Comparison of ENCODE assay signal across 12 mouse cellular contexts in the genomic region with DNA sequence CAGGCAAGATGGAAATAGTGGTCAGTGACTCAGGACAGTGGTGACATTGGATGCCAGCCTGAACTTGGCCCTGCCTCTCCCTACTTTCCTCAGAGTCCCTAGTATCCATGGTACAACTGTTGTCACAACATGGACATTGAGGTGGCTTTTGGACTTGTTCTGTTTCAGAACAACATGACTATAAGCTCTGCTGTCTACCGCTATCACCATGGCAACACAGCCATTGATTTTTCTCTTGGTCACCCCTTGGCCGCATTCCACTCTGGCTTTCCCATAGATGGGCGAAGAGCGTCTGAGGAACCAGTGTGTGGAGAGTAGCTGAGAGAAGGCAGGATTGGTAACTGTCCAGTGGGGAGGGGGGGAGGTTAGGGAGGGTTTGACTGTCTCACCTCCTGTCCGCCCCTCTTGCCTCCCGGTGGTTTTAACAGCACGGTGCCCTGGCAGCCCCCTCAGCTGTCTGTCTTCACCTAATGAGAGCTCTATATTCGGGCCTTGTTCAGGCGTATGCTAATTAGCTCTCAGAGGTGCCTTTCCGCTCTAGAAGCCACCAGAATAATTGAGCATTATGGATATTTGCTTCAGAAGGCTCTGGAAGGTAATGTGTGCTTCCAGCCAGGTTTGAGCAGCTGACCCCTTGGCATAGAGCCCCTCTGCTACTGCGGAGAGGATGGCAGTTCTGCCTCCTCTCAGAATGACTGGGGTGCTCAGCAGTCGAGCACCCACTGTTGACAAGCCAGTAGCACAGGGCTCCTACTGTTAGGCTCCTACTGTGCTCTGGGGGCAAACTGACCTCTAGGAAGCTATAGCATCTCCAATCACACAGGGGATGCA. TPM values are rescaled to one million over a fixed set of nuclear protein-coding genes. Genes with fewer than 3 reads are reported as not detected.
DNase-seq lines count a peak whose midpoint lies in the region; ATAC-seq and TF ChIP-seq lines count a peak whose summit lies in the region.
"Had no signal": no experiment of that assay in that cellular context is flagged by ENCODE, and none has a peak within 500 bp of the region (broad histone marks: within the 10 kb centered on the region; RNA-seq: fewer than 3 reads in every experiment).

No protein-coding gene starts in this region.

- H3K9ac ChIP-seq in hindbrain, embryonic 15.5 days: 0 out of 2 replicates have a peak overlapping the region, but pooled peaks have one; percentile 13
- H3K9ac ChIP-seq in midbrain, embryonic 15.5 days: no peak overlapping the region

- 15% methylated on average over 12 of the region's 12 CpGs for WGBS in cerebellum, adult 2 months
- WGBS in embryonic facial prominence, embryonic 10.5 days: 70% methylated on average over 12 of the region's 12 CpGs
- 17% methylated on average over 12 of the region's 12 CpGs for WGBS in hindbrain, embryonic 15.5 days
- 25% methylated on average over 12 of the region's 12 CpGs for WGBS in midbrain, embryonic 15.5 days

- H3K4me1 ChIP-seq in cerebellum, adult 2 months (ENCODE audit: control insufficient read depth, insufficient read depth, low read length): peaks cover 21% of the 10 kb centered on the region
- H3K4me1 ChIP-seq in embryonic facial prominence, embryonic 10.5 days: peaks cover 34% of the 10 kb centered on the region
- H3K4me1 ChIP-seq in hindbrain, embryonic 15.5 days (replicated peaks): peaks cover 29% of the 10 kb centered on the region
- peaks cover 28% of the 10 kb centered on the region for H3K4me1 ChIP-seq in midbrain, embryonic 15.5 days

- TF ChIP-seq POLR2A in cerebellum, adult 2 months (IDR thresholded peaks at IDR 0.05; ENCODE audit: borderline replicate concordance, insufficient read depth, low read length): no peak

- no peak overlapping the region for H3K4me3 ChIP-seq in cerebellum, adult 2 months (replicated peaks; ENCODE audit: insufficient read depth, low read depth, low read length)
- H3K4me3 ChIP-seq in embryonic facial prominence, embryonic 10.5 days: no peak overlapping the region
- no peak overlapping the region for H3K4me3 ChIP-seq in hindbrain, embryonic 15.5 days
- H3K4me3 ChIP-seq in midbrain, embryonic 15.5 days: no peak overlapping the region

- peak; percentile 84 for ATAC-seq in hindbrain, embryonic 15.5 days (ENCODE audit: low FRiP score, low read depth)
- ATAC-seq in midbrain, embryonic 15.5 days (replicated peaks): peak; percentile 81

- no peaks in the 10 kb centered on the region for H3K9me3 ChIP-seq in embryonic facial prominence, embryonic 10.5 days
- H3K9me3 ChIP-seq in hindbrain, embryonic 15.5 days: no peaks in the 10 kb centered on the region
- H3K9me3 ChIP-seq in midbrain, embryonic 15.5 days: no peaks in the 10 kb centered on the region
- H3K9me3 ChIP-seq: G1E had no signal

- DNase-seq in cerebellum, adult 2 months: no peak
- no peak for DNase-seq in cerebellum, adult 9-11 months
- no peak for DNase-seq in embryonic facial prominence, embryonic 10.5 days (ENCODE audit: low spot score)
- no peak for DNase-seq in adrenal gland, postnatal 10 days
- DNase-seq in frontal cortex, postnatal 14 days (ENCODE audit: low spot score in 2 of 2): no peak
- no peak for DNase-seq in gastrocnemius, postnatal 10 days
- DNase-seq: cerebellum, postnatal 25 days; lung, postnatal 14 days; thymus, postnatal 36 days had no signal

- H3K36me3 ChIP-seq in embryonic facial prominence, embryonic 10.5 days (replicated peaks): peaks cover 11% of the 10 kb centered on the region
- H3K36me3 ChIP-seq in hindbrain, embryonic 15.5 days: no peaks in the 10 kb centered on the region
- H3K36me3 ChIP-seq in midbrain, embryonic 15.5 days (replicated peaks): no peaks in the 10 kb centered on the region
- H3K36me3 ChIP-seq: G1E had no signal

- TF ChIP-seq CTCF in cerebellum, adult 2 months (IDR thresholded peaks at IDR 0.05; ENCODE audit: borderline replicate concordance, insufficient read depth, low read depth, low read length): no peak

- H3K27me3 ChIP-seq in cerebellum, adult 2 months (ENCODE audit: control insufficient read depth, insufficient read depth, low read length): no peaks in the 10 kb centered on the region
- no peaks in the 10 kb centered on the region for H3K27me3 ChIP-seq in embryonic facial prominence, embryonic 10.5 days (replicated peaks; ENCODE audit: low read depth, poor library complexity, severe bottlenecking)
- no peaks in the 10 kb centered on the region for H3K27me3 ChIP-seq in hindbrain, embryonic 15.5 days
- H3K27me3 ChIP-seq in midbrain, embryonic 15.5 days (replicated peaks): no peaks in the 10 kb centered on the region

- peak overlapping the region; percentile 14; the same call in 1 of the 2 replicates for H3K4me2 ChIP-seq in hindbrain, embryonic 15.5 days
- H3K4me2 ChIP-seq in midbrain, embryonic 15.5 days: no peak overlapping the region

- H3K27ac ChIP-seq in cerebellum, adult 2 months (ENCODE audit: insufficient read depth, low read length): peak overlapping the region; percentile 26; the same call in 1 of the 2 replicates
- H3K27ac ChIP-seq in embryonic facial prominence, embryonic 10.5 days (replicated peaks): peak overlapping the region; percentile 1; the same call in 1 of the 2 replicates
- H3K27ac ChIP-seq in hindbrain, embryonic 15.5 days (replicated peaks): peak overlapping the region; percentile 75
- peak overlapping the region; percentile 74 for H3K27ac ChIP-seq in midbrain, embryonic 15.5 days

RNA-seq across cellular contexts. Expression of a gene that starts 27.7 kb away (rescaled TPM):
- 116 and 141 TPM in 2 replicates for polyA plus RNA-seq in cerebellum, adult 2 months (2012; rRNA removed)
- 9.6 and 11.0 TPM in 2 replicates for polyA plus RNA-seq in embryonic facial prominence, embryonic 10.5 days (2016; fragmentation: Nextera tagmentation; extraction: Ambion mirVana)
- polyA plus RNA-seq in hindbrain, embryonic 15.5 days (2015; fragmentation: Nextera tagmentation; extraction: Ambion mirVana): 16.8 and 20.1 TPM in 2 replicates
- polyA plus RNA-seq in midbrain, embryonic 15.5 days (2015; fragmentation: Nextera tagmentation; extraction: Ambion mirVana): 15.5 and 16.3 TPM in 2 replicates
- total RNA-seq in adrenal gland, postnatal 10 days (2021): 10 to 100 TPM; 18.9 to 21.3 TPM
- 1 to 10 TPM; 4.1 to 6.3 TPM for total RNA-seq in gastrocnemius, postnatal 10 days (2021)

RNA-seq across cellular contexts. Expression of a gene that starts 57.0 kb away (rescaled TPM):
- polyA plus RNA-seq in cerebellum, adult 2 months (2012; rRNA removed): 41.9 and 43.9 TPM in 2 replicates
- polyA plus RNA-seq in embryonic facial prominence, embryonic 10.5 days (2016; fragmentation: Nextera tagmentation; extraction: Ambion mirVana): 117 and 120 TPM in 2 replicates
- 102 and 109 TPM in 2 replicates for polyA plus RNA-seq in hindbrain, embryonic 15.5 days (2015; fragmentation: Nextera tagmentation; extraction: Ambion mirVana)
- 113 and 116 TPM in 2 replicates for polyA plus RNA-seq in midbrain, embryonic 15.5 days (2015; fragmentation: Nextera tagmentation; extraction: Ambion mirVana)
- total RNA-seq in adrenal gland, postnatal 10 days (2021): 10 to 100 TPM; 34.7 to 40.0 TPM
- total RNA-seq in gastrocnemius, postnatal 10 days (2021): 10 to 100 TPM; 30.8 to 33.5 TPM

Comparison
In these comparisons a context has a peak if more than half of its experiments do, and no peak if none do; other contexts are left out.
1. H3K27ac ChIP-seq: peak in every context shown above with its lines; median percentile 75 in hindbrain, embryonic 15.5 days; 74 in midbrain, embryonic 15.5 days; 26 in cerebellum, adult 2 months; 1 in embryonic facial prominence, embryonic 10.5 days.